Comparison of ENCODE assay signal across 23 mouse cellular contexts in the genomic region with DNA sequence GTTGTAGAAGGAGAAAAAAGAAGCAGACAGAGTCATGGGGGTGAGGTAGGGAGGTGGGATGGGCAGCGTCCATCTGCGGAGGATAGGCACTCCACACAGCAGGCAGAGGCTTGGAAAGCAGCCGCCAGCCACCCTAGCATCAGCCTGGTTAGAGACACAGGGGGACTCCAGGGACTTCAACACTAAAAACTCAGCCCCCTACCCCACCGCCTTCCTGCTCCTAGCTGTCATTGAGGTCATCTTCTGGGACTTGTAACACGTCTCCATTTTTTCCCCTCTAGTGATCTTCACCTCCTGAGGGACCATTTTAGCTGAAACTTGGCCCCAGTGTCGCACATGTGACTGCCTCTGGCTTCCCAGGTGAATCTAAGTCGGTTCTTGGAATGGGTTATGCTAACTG.
DNase-seq lines count a peak whose midpoint lies in the region; TF ChIP-seq lines count a peak whose summit lies in the region.
"Had no signal": no experiment of that assay in that cellular context is flagged by ENCODE, and none has a peak within 500 bp of the region (broad histone marks: within the 10 kb centered on the region; RNA-seq: fewer than 3 reads in every experiment).

No protein-coding gene starts in this region.

- H3K27ac ChIP-seq in gastrocnemius, adult 2 months = no peak overlapping the region
- peak overlapping the region; percentile 85 for H3K27ac ChIP-seq in thymus, adult 2 months (ENCODE audit: control insufficient read depth, insufficient read depth, low read length)
- H3K27ac ChIP-seq: embryonic facial prominence, embryonic 12.5 days; embryonic facial prominence, embryonic 15.5 days; forebrain, embryonic 10.5 days; forebrain, embryonic 12.5 days had no signal

- no peak for TF ChIP-seq POLR2A in thymus, adult 2 months (IDR thresholded peaks at IDR 0.05; ENCODE audit: control insufficient read depth, extremely low read depth, insufficient read depth, low read length, poor library complexity)

- H3K36me3 ChIP-seq in thymus, adult 2 months (ENCODE audit: control insufficient read depth, insufficient read depth, low read length) = no peaks in the 10 kb centered on the region
- H3K36me3 ChIP-seq: embryonic facial prominence, embryonic 12.5 days; embryonic facial prominence, embryonic 15.5 days; forebrain, embryonic 12.5 days had no signal

- peak; percentile 10 for DNase-seq in gastrocnemius, adult 2 months
- no peak for DNase-seq in gastrocnemius, postnatal 4 days (ENCODE audit: low spot score in 2 of 2)
- DNase-seq in retina, embryonic 14.5 days (ENCODE audit: low spot score) = peak; percentile 23
- DNase-seq in retina, postnatal 1 day = no peak
- no peak for DNase-seq in thymus, adult 2 months
- DNase-seq in thymus, adult 18-20 months = no peak
- DNase-seq in naive thymus-derived CD4-positive, alpha-beta T cell, adult 2 months (ENCODE audit: low read depth) = peak; percentile 59
- DNase-seq in layer of hippocampus, postnatal 14 days (ENCODE audit: low spot score in 2 of 2) = no peak
- DNase-seq: adrenal gland, adult 2 months; adrenal gland, postnatal 10 days; adrenal gland, postnatal 25 days; cerebellum, adult 11 months; cerebellum, adult 18-20 months; cerebellum, adult 8-10 months; cerebellum, adult 9-11 months; cerebellum, postnatal 14 days; cerebellum, postnatal 36 days; embryo, embryonic 11 days had no signal

- H3K4me3 ChIP-seq in gastrocnemius, adult 2 months = no peak overlapping the region
- H3K4me3 ChIP-seq in thymus, adult 2 months (ENCODE audit: control insufficient read depth, insufficient read depth, low read length) = no peak overlapping the region; the same call in 1 of the 2 replicates
- H3K4me3 ChIP-seq: embryonic facial prominence, embryonic 12.5 days; embryonic facial prominence, embryonic 15.5 days; erythroblast, embryonic 14.5 days; forebrain, embryonic 10.5 days; forebrain, embryonic 12.5 days had no signal

- no peaks in the 10 kb centered on the region for H3K27me3 ChIP-seq in thymus, adult 2 months (ENCODE audit: control insufficient read depth, insufficient read depth, low read length)
- H3K27me3 ChIP-seq: embryonic facial prominence, embryonic 12.5 days; embryonic facial prominence, embryonic 15.5 days; forebrain, embryonic 12.5 days had no signal

- H3K4me1 ChIP-seq in thymus, adult 2 months (replicated peaks; ENCODE audit: control insufficient read depth, insufficient read depth, low read length) = peaks cover 46% of the 10 kb centered on the region
- H3K4me1 ChIP-seq: embryonic facial prominence, embryonic 15.5 days; forebrain, embryonic 12.5 days had no signal

- intact Hi-C loops in gastrocnemius, adult 2 months (cut with DNase I) = no loop called here

- no peak for TF ChIP-seq CTCF in gastrocnemius, adult 2 months (IDR thresholded peaks at IDR 0.05)
- TF ChIP-seq CTCF in thymus, adult 2 months (IDR thresholded peaks at IDR 0.05; ENCODE audit: borderline replicate concordance, control insufficient read depth, extremely low read depth, insufficient read depth, low read length, poor library complexity) = no peak

- 95% methylated on average over 7 of the region's 7 CpGs for WGBS in thymus, adult 2 months

Comparison
In these comparisons a context has a peak if more than half of its experiments do, and no peak if none do; other contexts are left out.
1. DNase-seq: peak in gastrocnemius, adult 2 months (single experiment), retina, embryonic 14.5 days (single experiment) and naive thymus-derived CD4-positive, alpha-beta T cell, adult 2 months (single experiment); none in gastrocnemius, postnatal 4 days (0 of 2), retina, postnatal 1 day (single experiment), thymus, adult 2 months (single experiment), thymus, adult 18-20 months (0 of 2) and layer of hippocampus, postnatal 14 days (0 of 2).